Mouse (Mus musculus) neural tube, embryonic 12.5 days (tissue): ENCODE results near the gene Tbcel. TPM values are rescaled to one million over a fixed set of nuclear protein-coding genes. Genes with fewer than 3 reads are reported as not detected.

Source experiments
- microRNA-seq: library from miRNA; unstranded; fragments of <30 nt; microRNA quantifications from one replicate; pipeline ENCODE4, GENCODE M21; 2017
- polyA plus RNA-seq: library from polyadenylated mRNA; unstranded; fragments of >200 nt; fragmentation: Nextera tagmentation; extraction: Ambion mirVana; gene quantifications from 2 replicates; pipeline ENCODE4 v1.2.1, GENCODE M21; 2016

Gene Tbcel
- polyA plus RNA-seq, 1 experiment from 2014 or later = 5.4 TPM

Small RNA genes lying within 50 kb of the gene (microRNA-seq; reads per million reads assigned to microRNA genes)
- not detected for gene Gm44311

Other genes starting within 250 kb of the Tbcel start
- gene Sc5d, start 243.6 kb downstream of the Tbcel start, polyA plus RNA-seq = 63.5 and 64.1 TPM in 2 replicates
- gene Tecta, start 107.9 kb downstream of the Tbcel start, polyA plus RNA-seq = 0.74 and 0.76 TPM in 2 replicates